Mouse (Mus musculus) thymus, adult 2 months (tissue): ENCODE results near the gene Sulf2.

ENCODE experiments used
- CTCF ChIP-seq: fragments of 200-500 bp; IDR thresholded peaks from 2 replicates; pipeline ENCODE4 v1.5.1; 2012; ENCODE audit warnings: mild to moderate bottlenecking, control low read depth, low read length, moderate library complexity, borderline replicate concordance; ENCODE audit not compliant: control insufficient read depth, poor library complexity, insufficient read depth; ENCODE audit errors: extremely low read depth
- POLR2A ChIP-seq: fragments of 200-500 bp; IDR thresholded peaks from 2 replicates; pipeline ENCODE4 v1.6.1; 2012; ENCODE audit warnings: mild to moderate bottlenecking, low read length, control low read depth, moderate library complexity; ENCODE audit not compliant: control insufficient read depth, poor library complexity, insufficient read depth; ENCODE audit errors: extremely low read depth

GRCm38 (mm10) chr2:166162160-166162559, 6.7 kb upstream of the Sulf2 start:
- TF ChIP-seq POLR2A (no peak), CTCF (no peak)
